Mouse (Mus musculus) lung, postnatal 0 days (tissue): ENCODE measurements around the gene Wwp2.

Source experiments
- CTCF ChIP-seq: IDR thresholded peaks from 2 replicates; pipeline ENCODE4 v1.5.1; 2016; ENCODE audit warnings: antibody characterized with exemption, mild to moderate bottlenecking
- EP300 ChIP-seq: IDR thresholded peaks from 2 replicates; pipeline ENCODE4 v1.6.1; 2016; ENCODE audit warnings: antibody characterized with exemption, mild to moderate bottlenecking, control low read depth

DNA sequence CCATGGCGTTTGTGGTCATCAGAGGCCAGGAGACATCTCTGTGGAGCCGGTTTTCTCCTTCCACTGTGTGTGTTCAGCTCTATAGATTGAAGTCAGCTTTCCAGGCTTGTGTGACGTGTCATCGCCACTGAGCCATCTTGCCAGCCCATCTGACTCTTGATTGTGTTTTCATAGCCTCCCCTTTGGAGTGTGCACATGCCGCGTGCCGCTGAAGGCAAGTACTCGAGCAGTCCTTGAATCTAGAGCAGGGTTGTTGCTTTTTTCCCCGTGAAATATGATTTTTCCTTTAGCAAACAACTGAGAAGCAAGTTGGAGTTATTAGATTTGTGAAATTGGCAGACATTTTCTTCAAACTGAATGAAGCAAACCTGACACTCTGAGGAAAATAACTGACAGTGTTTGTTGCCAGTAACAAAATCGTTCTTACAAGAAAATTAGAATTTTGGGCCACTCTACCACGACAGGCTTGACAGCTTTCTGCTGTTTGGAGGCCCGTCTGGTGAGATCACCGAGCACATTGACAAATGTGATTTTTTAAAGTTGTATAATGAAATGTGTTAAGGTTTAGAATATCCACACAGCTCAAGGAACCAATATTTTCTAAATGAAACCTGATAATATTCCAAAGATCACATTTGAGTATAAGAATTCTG, 15.4 kb downstream of the Wwp2 start:
- no peak for TF ChIP-seq CTCF
- no peak for TF ChIP-seq EP300
